ENCODE assay signal across 18 mouse cellular contexts in genomic region chr6:6372421-6372820, GRCm38 (mm10).
"Had no signal": no experiment of that assay in that cellular context is flagged by ENCODE, and none has a peak within 500 bp of the region (broad histone marks: within the 10 kb centered on the region; RNA-seq: fewer than 3 reads in every experiment).

No protein-coding gene starts in this region.

- H3K4me2 ChIP-seq: liver, embryonic 15.5 days; lung, embryonic 15.5 days; neural tube, embryonic 13.5 days; neural tube, embryonic 15.5 days had no signal

- H3K4me1 ChIP-seq: liver, embryonic 15.5 days; neural tube, embryonic 13.5 days; neural tube, embryonic 15.5 days had no signal

- ATAC-seq: liver, postnatal 0 days; midbrain, embryonic 16.5 days had no signal

- H3K4me3 ChIP-seq: liver, embryonic 15.5 days; lung, embryonic 15.5 days; midbrain, embryonic 10.5 days; myocyte; neural tube, embryonic 13.5 days; neural tube, embryonic 15.5 days had no signal

- H3K27ac ChIP-seq: liver, embryonic 15.5 days; lung, embryonic 15.5 days; midbrain, embryonic 10.5 days; neural tube, embryonic 13.5 days; neural tube, embryonic 15.5 days had no signal

- DNase-seq: liver, postnatal 0 days; lung, adult 2 months; midbrain, embryonic 14.5 days; retina, postnatal 1 day; right cerebral cortex, adult 18-20 months; right cerebral cortex, postnatal 25 days; right cerebral cortex, postnatal 4 days; spleen, adult 18-20 months; thymus, adult 18-20 months; thymus, postnatal 14 days; thymus, postnatal 36 days had no signal

- H3K36me3 ChIP-seq: liver, embryonic 15.5 days; lung, embryonic 15.5 days; midbrain, embryonic 10.5 days; neural tube, embryonic 13.5 days; neural tube, embryonic 15.5 days had no signal

- H3K9ac ChIP-seq: liver, embryonic 15.5 days; liver, postnatal 0 days; lung, embryonic 15.5 days; neural tube, embryonic 13.5 days; neural tube, embryonic 15.5 days had no signal

- H3K27me3 ChIP-seq: liver, embryonic 15.5 days; lung, embryonic 15.5 days; neural tube, embryonic 13.5 days; neural tube, embryonic 15.5 days had no signal

- H3K9me3 ChIP-seq: liver, embryonic 15.5 days; lung, embryonic 15.5 days; midbrain, embryonic 10.5 days; neural tube, embryonic 13.5 days; neural tube, embryonic 15.5 days had no signal
